Mouse (Mus musculus) gastrocnemius, postnatal 14 days (tissue): ENCODE measurements at regions not wholly inside any gene's neighbourhood (a gene's known extent, or its start where the extent isn't known, plus 50 kb on each side); places are given as distances from the start of the nearest gene placed in this dataset.

Experiments used
- DNase-seq: peaks from one replicate; pipeline ENCODE4 v3.0.0; 2021; ENCODE audit warnings: mixed read lengths
- intact Hi-C: fragments of 180-260 bp; cut with DNase I; formaldehyde crosslinking; loops from one replicate; pipeline ENCODE4 v1.15.1; 2025; ENCODE audit warnings: low total_unique reads

- intact Hi-C loops: loop anchor here (10.0 kb wide), 1 partner anchor 127 kb away; no protein-coding TSS in a partner anchor
- no peak for DNase-seq
Observed at GRCm38 (mm10) chr15:68391737-68392136, 1891.0 kb upstream of the Lrrc6 start.

GRCm38 (mm10) chr15:68389855-68390254 is 1889.1 kb upstream of the Lrrc6 start:
- intact Hi-C loops: loop anchor here (10.0 kb wide), 1 partner anchor 125 kb away; no protein-coding TSS in a partner anchor
- DNase-seq: no peak

DNA sequence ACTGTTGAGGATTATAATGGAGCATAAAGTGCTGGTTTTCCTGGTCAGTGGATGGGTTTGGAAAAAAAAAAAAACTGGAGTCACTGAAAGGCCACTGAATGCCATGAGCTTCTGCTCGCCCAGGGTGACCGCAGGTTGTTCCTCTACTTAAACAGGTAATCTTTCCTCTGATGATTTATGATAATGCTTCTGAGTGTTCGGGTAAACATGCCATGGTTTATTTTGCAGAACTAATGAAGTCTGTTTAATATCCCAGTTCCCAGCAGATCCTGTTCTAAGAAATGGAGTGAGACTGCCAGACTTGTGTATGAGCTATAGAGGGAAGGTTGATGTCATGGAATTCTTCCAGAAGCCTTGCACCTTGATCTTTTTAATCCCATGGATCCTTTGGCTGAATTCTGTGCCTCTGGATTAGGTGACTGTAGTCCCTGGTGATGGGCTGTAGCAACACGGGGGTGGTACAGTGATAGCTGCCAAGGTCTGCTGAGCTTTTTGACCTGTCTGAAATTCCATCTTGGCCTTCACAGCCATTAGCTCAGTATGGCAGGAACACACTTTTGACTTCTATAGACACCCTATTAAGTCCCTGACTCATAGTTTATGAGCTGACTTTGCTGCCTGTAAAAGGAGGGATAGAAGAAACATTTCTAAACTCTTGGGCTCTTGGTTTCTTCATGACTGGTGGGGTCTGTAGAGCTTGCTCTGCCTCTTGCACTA is 1886.8 kb upstream of the Lrrc6 start:
- no peak for DNase-seq
- intact Hi-C loops: no loop called here

DNA sequence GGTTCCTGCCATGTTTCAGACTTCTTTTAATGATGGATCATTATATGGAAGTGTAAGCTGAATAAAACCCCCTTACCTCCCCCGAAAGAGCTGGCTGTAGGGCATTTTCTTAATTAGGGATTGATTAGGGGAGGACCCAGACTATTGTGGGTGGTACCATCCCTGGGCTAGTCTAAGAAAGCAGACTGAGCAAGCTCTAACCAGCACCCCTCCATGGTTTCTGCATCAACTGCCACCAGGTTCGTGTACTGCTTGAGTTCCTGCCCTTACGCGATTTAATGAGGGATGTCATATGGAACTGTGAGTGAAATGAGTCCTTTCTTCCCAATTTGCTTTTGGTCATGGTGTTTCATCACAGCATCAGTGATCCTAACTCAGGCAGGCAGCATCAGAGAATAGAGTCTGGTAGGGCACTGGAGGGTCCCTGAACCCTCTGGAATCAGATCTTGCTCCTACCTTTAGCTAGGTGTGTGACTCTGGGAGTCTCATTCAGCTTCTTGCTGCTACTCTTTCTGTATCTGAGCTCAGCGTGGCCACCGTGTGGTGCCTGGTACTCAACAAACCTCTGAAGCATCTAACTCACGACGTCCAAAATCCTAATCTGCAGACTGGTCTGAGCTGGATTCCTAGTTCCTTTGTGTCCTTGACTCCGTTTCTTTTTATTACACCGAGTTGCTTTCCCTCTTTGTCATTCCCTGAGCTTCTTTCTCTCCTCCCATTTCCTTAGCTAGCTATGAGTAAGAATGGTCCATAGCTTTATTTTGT is 1884.0 kb upstream of the Lrrc6 start:
- no peak for DNase-seq
- intact Hi-C loops: no loop called here

DNA sequence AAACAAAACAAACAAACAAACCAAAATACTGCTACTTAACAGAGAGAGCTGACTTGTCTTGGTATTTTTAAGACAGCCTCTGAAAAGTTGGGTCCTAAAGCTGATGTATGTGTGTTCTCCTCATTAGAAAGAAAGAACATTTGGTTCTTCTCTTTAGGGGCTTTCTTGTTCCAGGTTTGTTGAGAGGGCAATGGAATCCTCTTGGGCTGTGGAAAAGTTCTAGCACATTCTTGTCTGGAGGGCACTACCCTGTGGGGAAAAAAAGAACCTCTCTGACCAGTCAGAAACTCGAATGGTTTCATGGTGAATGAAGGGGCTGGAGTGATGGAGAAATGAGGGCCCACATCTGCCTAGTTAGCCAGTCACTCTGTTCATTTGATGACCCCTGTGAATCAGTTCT is 1874.5 kb upstream of the Lrrc6 start:
- no peak for DNase-seq
- intact Hi-C loops: no loop called here

GRCm38 (mm10) chr15:68366816-68367215 is 1866.1 kb upstream of the Lrrc6 start:
- intact Hi-C loops: no loop called here
- DNase-seq: no peak

- peak; percentile 99 for DNase-seq
- intact Hi-C loops: loop anchor here (5.0 kb wide), 1 partner anchor 101 kb away; no protein-coding TSS in a partner anchor
Observed at GRCm38 (mm10) chr15:68363058-68363735, 1862.5 kb upstream of the Lrrc6 start.

DNA sequence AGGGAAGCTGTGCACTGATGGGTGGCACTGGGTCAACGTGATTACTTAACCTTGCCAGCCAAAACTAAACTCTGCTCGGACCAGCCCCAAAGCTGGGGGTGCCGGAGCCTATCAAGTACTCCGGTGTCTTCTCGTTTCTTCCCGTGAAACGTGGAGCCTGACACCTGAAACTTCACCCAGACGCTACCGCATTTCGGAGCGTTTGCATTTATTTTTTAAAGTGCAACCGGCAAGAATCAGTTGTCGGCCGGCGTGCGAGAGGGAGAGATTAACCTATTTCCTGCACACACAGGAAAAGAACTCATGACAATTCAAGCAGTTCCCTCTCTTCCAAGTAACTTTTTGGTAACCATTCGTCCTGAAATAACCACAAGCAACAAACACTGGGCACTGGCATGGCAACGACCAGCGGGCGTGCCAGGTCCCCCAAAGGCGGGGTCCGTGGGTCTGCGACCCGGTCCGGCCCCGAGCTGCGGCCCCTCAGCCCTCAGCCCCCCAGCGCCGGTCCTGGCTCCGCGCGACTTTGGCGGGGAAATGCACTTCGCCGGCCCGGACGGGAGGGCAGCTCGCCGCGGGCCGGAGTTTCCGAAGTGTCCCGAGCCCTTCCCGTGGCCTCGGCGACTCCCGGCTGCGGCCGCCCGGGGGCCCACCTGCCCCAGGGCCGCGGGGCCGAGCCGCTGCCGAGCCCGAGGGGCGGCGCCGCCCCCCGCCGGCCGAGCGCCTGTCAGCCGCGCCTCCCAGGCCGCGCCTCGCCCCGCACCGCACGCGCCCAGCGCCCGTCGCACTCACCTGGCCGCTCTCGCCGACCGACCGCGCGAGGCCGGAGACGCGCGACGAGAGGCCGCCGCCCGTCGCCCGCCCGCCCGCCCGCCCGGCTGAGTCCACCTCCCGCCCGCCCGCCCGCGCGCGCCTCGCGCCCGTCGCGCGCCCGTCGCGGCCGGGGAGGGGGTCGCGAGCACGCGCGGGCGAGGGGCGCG is 1861.7 kb upstream of the Lrrc6 start:
- intact Hi-C loops: loop anchor here (5.0 kb wide), 1 partner anchor 100 kb away; no protein-coding TSS in a partner anchor
- peak; percentile 65 for DNase-seq

DNA sequence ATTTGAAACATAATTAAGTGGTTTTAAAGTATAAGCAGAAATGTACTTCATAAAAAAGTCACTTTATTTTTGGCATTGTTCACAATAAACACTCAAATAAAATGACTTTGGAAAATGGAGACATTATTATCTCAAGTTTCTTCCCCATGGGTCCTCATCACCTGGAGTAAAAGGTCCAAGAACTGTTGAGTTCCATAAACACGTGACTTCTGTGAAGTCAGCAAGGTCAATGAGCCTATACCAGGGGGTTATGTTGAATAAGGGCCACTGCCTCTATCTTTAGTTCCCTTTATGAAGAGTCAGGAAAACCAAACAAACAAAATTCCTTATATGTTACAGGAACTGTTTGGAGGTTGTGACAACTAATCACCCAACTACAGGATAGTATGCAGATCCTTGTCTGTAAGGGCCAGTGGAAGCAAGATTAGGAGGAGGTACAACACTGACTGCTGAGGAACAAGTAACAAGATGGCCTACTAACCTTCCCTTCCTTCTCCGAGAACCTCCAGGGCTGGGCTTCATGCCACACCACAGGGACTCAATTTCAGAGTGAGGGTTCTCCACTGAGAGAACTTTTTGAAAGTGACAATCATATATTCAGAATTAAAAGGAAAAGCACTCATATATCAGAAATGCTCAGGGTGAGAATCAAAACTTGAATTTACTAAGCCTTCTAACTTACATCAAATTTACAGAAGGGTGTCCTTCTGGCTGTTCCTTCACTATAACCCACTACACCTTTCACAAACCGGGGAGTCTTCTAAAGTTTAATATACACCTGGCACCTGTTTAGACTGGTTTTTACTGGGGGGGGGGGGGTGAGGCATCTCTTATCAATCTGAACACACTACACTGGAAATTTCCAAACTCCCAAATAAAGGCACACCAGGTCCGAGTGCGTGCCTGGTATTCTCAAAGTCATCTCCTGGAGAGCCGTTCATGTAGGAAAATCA is 1860.5 kb upstream of the Lrrc6 start:
- DNase-seq: no peak

DNA sequence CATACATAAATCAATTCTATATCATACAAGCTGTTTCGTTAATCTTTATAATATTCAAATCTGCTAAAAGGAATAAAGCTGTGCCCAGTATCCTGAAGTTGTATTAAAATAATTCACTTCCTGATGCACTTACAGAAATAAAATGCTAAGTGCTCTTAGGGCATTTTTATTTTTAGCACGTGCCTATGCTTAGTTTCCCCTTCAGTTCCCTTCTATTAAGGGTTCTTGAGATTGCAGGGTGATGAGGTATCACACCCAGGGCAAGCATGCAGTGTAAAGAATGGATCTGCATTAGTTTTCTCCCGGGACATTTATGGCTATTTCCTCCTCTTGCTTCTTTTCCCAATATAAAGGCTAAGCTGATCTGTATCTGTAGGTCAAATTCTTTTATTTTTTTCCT is 1858.8 kb upstream of the Lrrc6 start:
- no peak for DNase-seq
- intact Hi-C loops: no loop called here

More for the DNA sequence above, 1860.5 kb upstream of the Lrrc6 start:
- intact Hi-C loops: loop anchor here (5.0 kb wide), 1 partner anchor 99 kb away; no protein-coding TSS in a partner anchor

DNA sequence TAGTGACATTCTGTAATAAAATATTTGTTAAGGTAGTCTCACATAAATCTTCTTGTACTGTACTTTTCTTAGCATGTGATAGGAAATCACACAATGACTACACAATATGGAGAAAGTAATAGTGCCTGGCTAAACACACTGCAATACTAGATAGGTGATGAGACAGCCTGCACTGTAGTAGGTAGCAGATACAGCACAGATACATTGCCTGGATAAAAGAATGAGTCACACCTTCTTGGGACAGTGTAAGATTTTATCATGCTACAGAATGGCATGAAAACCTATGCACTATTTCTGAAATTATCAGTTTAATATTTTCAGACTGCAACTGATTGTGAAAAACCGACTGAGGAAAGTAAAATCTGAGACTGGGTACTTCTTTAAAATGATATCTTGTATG is 1855.2 kb upstream of the Lrrc6 start:
- intact Hi-C loops: no loop called here
- DNase-seq: no peak

DNA sequence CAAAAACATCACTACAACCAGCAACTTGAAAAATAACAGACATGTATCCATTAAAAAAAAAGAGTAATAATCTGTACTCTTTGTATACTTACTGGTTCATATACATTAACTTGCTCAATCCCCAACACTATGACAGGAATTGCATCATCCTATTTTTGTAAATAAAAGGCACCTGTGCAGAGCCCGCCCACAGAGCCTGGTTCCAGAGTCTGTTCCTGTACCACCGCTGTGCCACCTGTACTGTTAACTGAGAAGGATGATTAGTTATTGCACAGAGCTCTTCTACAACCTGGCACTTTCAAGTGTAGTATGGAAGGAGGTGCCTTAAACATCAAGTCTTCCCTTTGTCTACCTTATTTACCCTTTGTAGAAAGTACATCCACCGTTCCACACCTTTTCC is 1843.9 kb upstream of the Lrrc6 start:
- no peak for DNase-seq
- intact Hi-C loops: no loop called here

- intact Hi-C loops: no loop called here
- peak; percentile 15 for DNase-seq
Observed at GRCm38 (mm10) chr15:68342542-68342941, 1841.8 kb upstream of the Lrrc6 start.

DNA sequence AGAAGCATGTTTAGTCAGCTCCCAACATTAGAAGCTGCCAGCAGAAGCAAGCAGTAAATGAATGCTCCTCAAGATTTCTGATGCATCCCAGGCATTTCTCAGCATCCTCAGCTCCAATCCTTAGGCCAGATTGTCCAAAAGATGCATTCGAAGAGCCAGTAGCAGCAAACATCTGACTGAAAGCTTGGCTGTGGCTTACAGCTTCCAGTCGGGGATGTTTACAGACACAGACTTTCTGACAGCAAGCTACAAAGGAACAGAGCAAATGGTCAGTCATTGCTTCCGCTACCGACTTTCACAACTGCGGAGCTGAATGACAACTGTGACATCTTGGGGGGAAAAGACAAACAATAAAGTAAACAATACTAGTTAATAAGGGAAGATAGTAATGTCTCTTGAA is 1840.3 kb upstream of the Lrrc6 start:
- intact Hi-C loops: no loop called here
- no peak for DNase-seq

GRCm38 (mm10) chr15:68337264-68337663 is 1836.6 kb upstream of the Lrrc6 start:
- intact Hi-C loops: no loop called here
- no peak for DNase-seq

DNA sequence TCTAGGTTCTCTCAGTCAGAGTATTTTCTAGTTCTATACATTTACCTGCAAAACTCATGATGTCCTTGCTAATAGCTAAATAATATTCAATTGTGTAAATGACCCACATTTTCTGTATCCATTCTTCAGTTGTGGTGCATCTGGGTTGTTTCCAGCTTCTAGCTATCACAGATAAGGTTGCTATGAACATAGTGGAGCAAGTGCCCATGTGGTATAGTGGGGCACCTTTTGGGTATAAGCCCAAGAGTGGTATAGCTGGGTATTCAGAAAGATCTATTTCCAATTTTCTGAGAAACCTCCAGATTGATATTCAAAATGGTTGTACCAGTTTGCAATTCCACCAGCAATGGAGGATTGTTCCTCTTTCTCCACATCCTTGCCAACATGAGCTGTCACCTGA is 1835.1 kb upstream of the Lrrc6 start:
- no peak for DNase-seq
- intact Hi-C loops: no loop called here

DNA sequence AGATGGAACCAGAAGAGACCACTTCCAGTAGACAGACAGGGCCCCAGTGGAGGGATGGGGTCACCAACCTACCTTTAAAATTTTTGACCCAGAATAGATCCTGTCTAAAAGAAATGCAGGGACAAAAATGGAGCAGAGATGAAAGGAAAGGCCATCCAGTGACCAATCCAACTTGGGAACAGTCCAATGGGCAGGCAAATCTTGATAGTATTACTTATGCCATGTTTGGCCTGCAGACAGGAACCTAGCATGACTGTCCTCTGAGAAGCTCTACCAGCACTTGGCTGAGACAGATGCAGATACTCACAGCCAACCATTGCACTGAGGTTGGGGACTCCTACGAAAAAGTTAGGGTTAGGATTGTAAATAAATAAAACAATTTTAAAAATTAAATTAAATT is 1815.4 kb upstream of the Lrrc6 start:
- DNase-seq: peak; percentile 15
- intact Hi-C loops: no loop called here
